Mouse (Mus musculus) lung, postnatal 0 days (tissue): ENCODE measurements around the gene 1700006A11Rik. TPM values are rescaled to one million over a fixed set of nuclear protein-coding genes. Genes with fewer than 3 reads are reported as not detected.
"Not testable (repeated sequence)": the region's sequence is repeated elsewhere in the genome, so short reads cannot be mapped to it uniquely, and the experiment has no call there.

ENCODE experiments used
- ATAC-seq: fragments of 200-750 bp; cut with Nextera tagmentation; 2 replicates; pipeline ENCODE4 v1.8.0; 2017; ENCODE audit warnings: moderate library complexity
- DNase-seq: peaks from one replicate; pipeline ENCODE4 v3.0.0-alpha.2; 2016; ENCODE audit warnings: low spot score
- H3K27ac ChIP-seq: fragments of 300-500 bp; sonication (generic); 2 replicates; pipeline ENCODE4 v1.5.1; 2014; ENCODE audit warnings: antibody characterized with exemption, mild to moderate bottlenecking, low read length, mixed read lengths
- H3K27me3 ChIP-seq: fragments of 300-500 bp; sonication (generic); replicated peaks from 2 replicates; pipeline ENCODE4 v1.6.1; 2014; ENCODE audit warnings: low read length, mixed read lengths; ENCODE audit not compliant: insufficient read depth
- H3K36me3 ChIP-seq: fragments of 300-500 bp; sonication (generic); 2 replicates; pipeline ENCODE4 v1.6.1; 2014; ENCODE audit warnings: low read length, mixed read lengths; ENCODE audit not compliant: insufficient read depth
- H3K4me1 ChIP-seq: fragments of 300-500 bp; sonication (generic); 2 replicates; pipeline ENCODE4 v1.6.1; 2014; ENCODE audit warnings: antibody characterized with exemption, low read depth, low read length, mixed read lengths; ENCODE audit not compliant: insufficient read depth
- H3K4me2 ChIP-seq: fragments of 300-500 bp; sonication (generic); replicated peaks from 2 replicates; pipeline ENCODE4 v1.6.1; 2014; ENCODE audit warnings: low read depth, mild to moderate bottlenecking, low read length, moderate library complexity, mixed read lengths
- H3K4me3 ChIP-seq: fragments of 300-500 bp; sonication (generic); 2 replicates; pipeline ENCODE4 v1.5.1; 2014; ENCODE audit warnings: low read depth, low read length
- H3K9ac ChIP-seq: fragments of 300-500 bp; sonication (generic); replicated peaks from 2 replicates; pipeline ENCODE4 v1.6.1; 2014; ENCODE audit warnings: low read depth, mild to moderate bottlenecking
- H3K9me3 ChIP-seq: fragments of 300-500 bp; sonication (generic); 2 replicates; pipeline ENCODE4 v1.6.1; 2016; ENCODE audit warnings: low read length, mixed read lengths
- CTCF ChIP-seq: IDR thresholded peaks from 2 replicates; pipeline ENCODE4 v1.5.1; 2016; ENCODE audit warnings: antibody characterized with exemption, mild to moderate bottlenecking
- EP300 ChIP-seq: IDR thresholded peaks from 2 replicates; pipeline ENCODE4 v1.6.1; 2016; ENCODE audit warnings: antibody characterized with exemption, mild to moderate bottlenecking, control low read depth
- WGBS: fragments of 180-500 bp; shearing (Covaris S2); extraction: QIAGEN DNeasy Blood & Tissue Kit; methylation state at CpG from one replicate; pipeline ENCODE4 v1.1.7; 2014; 5-methylcytosine and 5-hydroxymethylcytosine counted together
- polyA plus RNA-seq: library from polyadenylated mRNA; unstranded; fragments of >200 nt; fragmentation: Nextera tagmentation; extraction: Ambion mirVana; gene quantifications from 2 replicates; pipeline ENCODE4 v1.2.1, GENCODE M21; 2015

1700006A11Rik gene
- polyA plus RNA-seq = not detected in 2 replicates

DNA sequence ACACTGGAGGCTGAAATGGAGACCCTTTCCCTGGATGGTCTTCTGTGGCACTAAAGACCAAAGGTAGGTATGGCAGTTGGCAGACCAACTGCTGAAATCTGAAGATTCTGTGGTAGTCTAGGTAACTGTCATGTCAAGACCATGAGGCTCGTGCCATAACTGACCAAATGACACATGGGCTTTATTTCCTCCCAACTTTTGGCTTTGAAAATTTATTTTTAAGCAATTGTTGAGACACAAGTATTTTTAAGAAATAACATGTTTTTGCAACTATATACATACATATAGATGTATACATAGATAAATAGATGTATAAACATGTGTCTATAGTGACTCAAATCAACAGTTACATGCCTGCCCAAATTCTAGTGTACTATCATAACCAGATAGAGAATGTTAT, at the start of gene 1700006A11Rik:
TSS of gene 1700006A11Rik (minus strand) at position 101 of the 400 bp plus-strand sequence.
- H3K36me3 ChIP-seq = no peaks in the 10 kb centered on the region
- H3K9me3 ChIP-seq = no peaks in the 10 kb centered on the region
- no peak within 1 kb of the TSS for H3K4me3 ChIP-seq
- DNase-seq (no peak), ATAC-seq (no peak)
- no peaks in the 10 kb centered on the region for H3K27me3 ChIP-seq
- no peak within 1 kb of the TSS for H3K27ac ChIP-seq
- no peak within 1 kb of the TSS for H3K9ac ChIP-seq
- H3K4me2 ChIP-seq = no peak within 1 kb of the TSS
- no peak for TF ChIP-seq EP300
- TF ChIP-seq CTCF = no peak
- H3K4me1 ChIP-seq = no peaks in the 10 kb centered on the region
- WGBS = 71% methylated on average over 1 of the region's 1 CpGs

DNA sequence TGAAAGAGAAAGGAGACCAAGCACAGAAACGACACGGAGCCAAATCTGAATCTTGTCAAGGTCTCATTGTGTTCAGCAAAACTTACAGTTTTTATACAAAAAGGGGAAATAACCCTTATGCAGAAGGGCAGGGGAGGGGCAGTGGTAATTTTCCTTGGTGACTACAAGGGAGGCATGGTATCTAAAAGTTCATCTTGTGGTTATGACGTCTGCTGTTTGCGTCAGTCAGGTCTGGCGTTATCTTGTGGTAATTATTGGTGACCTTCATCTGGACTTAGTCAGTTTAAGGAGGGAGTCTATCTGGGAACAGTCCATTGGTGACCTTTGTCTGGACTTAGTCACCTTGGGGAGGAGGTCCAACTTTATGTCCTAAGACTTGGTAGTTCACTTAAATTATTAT, 48.5 kb upstream of the 1700006A11Rik start:
- H3K4me1 ChIP-seq, H3K9me3 ChIP-seq, ATAC-seq, H3K36me3 ChIP-seq, H3K27ac ChIP-seq, H3K4me2 ChIP-seq, DNase-seq, H3K4me3 ChIP-seq, H3K27me3 ChIP-seq, H3K9ac ChIP-seq: not testable (repeated sequence)
- 78% methylated on average over 5 of the region's 5 CpGs for WGBS

DNA sequence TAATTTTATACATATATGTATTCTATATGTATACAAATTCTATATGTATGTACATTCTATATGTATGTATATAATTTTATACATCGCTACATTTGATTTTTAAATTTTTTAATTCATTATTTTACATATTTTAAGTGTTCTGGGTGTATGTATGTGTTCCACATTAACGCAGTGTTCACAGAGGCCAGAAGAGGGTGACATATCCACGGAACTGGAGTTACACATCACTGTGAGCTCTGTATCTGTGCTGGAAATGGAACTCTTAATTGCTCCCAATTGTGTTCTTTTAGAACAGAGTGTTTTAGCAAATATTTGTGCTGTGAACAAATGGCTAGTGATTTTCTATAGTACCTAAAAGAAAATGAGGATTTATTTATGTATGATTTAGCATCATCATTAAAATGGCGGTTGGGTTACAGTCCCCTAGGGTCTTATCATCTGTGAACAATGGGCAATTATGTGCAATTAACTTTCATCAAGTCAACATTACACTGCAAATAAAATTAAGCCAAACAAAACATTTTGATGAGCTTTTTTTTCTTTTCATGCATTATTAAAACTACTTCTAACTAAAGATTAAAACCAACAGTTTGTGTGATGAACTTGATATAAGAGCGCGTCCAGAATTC, 40.4 kb upstream of the 1700006A11Rik start:
- Histone ChIP-seq H3K36me3 (no peaks in the 10 kb centered on the region), H3K4me3 (no peak overlapping the region), H3K4me1 (no peaks in the 10 kb centered on the region), H3K9ac (no peak overlapping the region), H3K9me3 (no peaks in the 10 kb centered on the region), H3K27me3 (no peaks in the 10 kb centered on the region), H3K4me2 (no peak overlapping the region), H3K27ac (no peak overlapping the region)
- no peak for TF ChIP-seq CTCF
- no peak for TF ChIP-seq EP300
- WGBS = 86% methylated on average over 6 of the region's 6 CpGs
- DNase-seq = no peak
- ATAC-seq = no peak

DNA sequence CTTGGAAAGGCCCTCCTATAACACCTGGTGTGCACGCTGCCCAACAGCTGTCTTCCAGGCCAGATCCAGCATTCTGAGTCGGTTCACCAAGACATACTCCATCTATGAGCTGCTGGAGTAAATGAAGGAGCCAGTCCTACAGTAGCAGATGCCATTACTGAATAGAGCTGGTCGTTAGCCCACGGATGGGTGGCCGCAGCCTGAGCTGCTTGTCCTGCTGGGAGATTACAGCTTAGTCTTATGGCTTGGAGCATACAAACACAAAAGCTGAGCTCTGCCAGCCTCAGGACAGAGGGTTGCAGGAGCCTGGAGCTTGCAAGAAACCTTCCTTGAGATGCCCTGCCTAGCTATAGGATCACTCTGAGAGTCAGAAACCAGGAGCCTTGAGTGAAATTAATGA, 33.6 kb downstream of the 1700006A11Rik start:
- H3K27ac ChIP-seq = no peak overlapping the region
- TF ChIP-seq CTCF (no peak), EP300 (no peak)
- no peaks in the 10 kb centered on the region for H3K27me3 ChIP-seq
- H3K4me1 ChIP-seq = no peaks in the 10 kb centered on the region
- 78% methylated on average over 5 of the region's 5 CpGs for WGBS
- DNase-seq = no peak
- H3K9me3 ChIP-seq = no peaks in the 10 kb centered on the region
- H3K9ac ChIP-seq = no peak overlapping the region
- H3K36me3 ChIP-seq = no peaks in the 10 kb centered on the region
- H3K4me3 ChIP-seq = no peak overlapping the region
- no peak overlapping the region for H3K4me2 ChIP-seq
- ATAC-seq = no peak

DNA sequence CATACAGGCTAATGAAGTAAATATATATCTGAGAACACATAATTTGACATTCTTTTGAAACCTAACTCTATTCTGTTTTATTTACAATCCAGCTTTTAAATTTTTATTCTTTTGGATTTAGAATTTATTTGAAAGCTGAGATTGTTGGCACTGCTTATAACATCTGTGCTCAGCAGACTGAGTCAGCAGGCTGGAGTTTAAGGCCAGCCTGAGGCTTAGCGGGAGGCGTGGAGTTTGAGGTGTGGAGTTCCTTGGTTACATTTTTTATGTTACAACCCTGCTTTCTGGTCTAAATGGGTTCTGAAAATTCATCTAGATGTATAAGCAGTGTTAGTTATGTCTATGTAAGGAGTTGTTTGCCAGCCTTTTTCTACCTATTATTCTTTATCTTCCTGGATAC, 35.7 kb downstream of the 1700006A11Rik start:
- Histone ChIP-seq H3K36me3 (no peaks in the 10 kb centered on the region), H3K9ac (no peak overlapping the region), H3K9me3 (no peaks in the 10 kb centered on the region), H3K27me3 (no peaks in the 10 kb centered on the region), H3K27ac (no peak overlapping the region), H3K4me1 (no peaks in the 10 kb centered on the region), H3K4me2 (no peak overlapping the region), H3K4me3 (no peak overlapping the region)
- TF ChIP-seq EP300 (no peak), CTCF (no peak)
- ATAC-seq (no peak), DNase-seq (no peak)
- WGBS = 70% methylated on average over 2 of the region's 2 CpGs

DNA sequence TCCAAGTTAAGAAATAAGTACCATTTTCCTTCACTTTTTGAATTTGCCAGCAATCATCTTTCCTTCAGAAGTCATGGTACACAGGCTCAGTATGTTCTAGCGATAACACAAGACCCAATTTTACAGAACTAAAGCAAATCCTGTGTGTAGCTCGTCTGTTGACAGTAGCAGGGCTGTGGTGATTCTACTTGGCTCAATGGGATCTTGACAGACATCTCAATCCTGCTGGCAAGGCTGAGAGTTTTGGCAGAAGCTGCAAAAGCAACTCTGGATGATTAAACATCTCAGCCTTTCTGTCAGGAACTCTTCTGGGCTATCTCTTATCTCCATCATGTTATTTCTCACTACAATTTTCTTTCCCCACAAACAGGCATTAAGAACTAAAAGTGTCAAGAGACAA, 36.2 kb downstream of the 1700006A11Rik start:
- no peaks in the 10 kb centered on the region for H3K36me3 ChIP-seq
- ATAC-seq (no peak), DNase-seq (no peak)
- WGBS = 30% methylated on average over 2 of the region's 2 CpGs
- no peaks in the 10 kb centered on the region for H3K27me3 ChIP-seq
- TF ChIP-seq CTCF = no peak
- TF ChIP-seq EP300 = no peak
- H3K9me3 ChIP-seq = no peaks in the 10 kb centered on the region
- H3K27ac ChIP-seq = no peak overlapping the region
- no peak overlapping the region for H3K4me2 ChIP-seq
- no peak overlapping the region for H3K9ac ChIP-seq
- H3K4me1 ChIP-seq = no peaks in the 10 kb centered on the region
- no peak overlapping the region for H3K4me3 ChIP-seq

DNA sequence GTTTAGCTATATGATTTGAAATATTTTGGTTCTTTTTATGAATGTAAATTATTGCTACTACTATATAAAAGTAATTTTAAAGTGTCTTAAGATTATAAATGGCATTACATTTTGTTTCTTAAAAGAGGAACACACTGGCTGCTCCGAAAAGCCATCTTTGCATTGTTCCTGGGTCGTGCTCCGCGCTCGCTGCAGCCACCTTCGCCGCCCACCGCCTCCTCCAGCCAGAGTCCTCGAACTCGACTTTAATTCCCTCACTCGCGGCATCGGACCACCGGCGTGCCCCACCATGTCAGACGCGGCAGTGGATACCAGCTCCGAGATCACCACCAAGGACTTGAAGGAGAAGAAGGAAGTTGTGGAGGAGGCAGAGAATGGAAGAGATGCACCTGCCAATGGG, 40.5 kb downstream of the 1700006A11Rik start:
- DNase-seq, H3K27me3 ChIP-seq, ATAC-seq, H3K4me2 ChIP-seq, H3K4me3 ChIP-seq, H3K9ac ChIP-seq, H3K36me3 ChIP-seq, H3K27ac ChIP-seq, H3K4me1 ChIP-seq, H3K9me3 ChIP-seq: not testable (repeated sequence)
- 88% methylated on average over 18 of the region's 18 CpGs for WGBS
